Mouse (Mus musculus): ENCODE measurements around the gene Thsd7b. TPM values are rescaled to one million over a fixed set of nuclear protein-coding genes. Genes with fewer than 3 reads are reported as not detected.
"Not testable (repeated sequence)": the region's sequence is repeated elsewhere in the genome, so short reads cannot be mapped to it uniquely, and the experiment has no call there.

The Thsd7b gene
- total RNA-seq, 2 experiments from 2014 or later: 0.07 to 0.28 TPM

- DNase-seq: no peak
Observed at GRCm38 (mm10) chr1:129644252-129644861, 371.3 kb downstream of the Thsd7b start.

- DNase-seq: not testable (repeated sequence)
Observed at GRCm38 (mm10) chr1:129651448-129651847, 378.3 kb downstream of the Thsd7b start.

- DNase-seq: no peak
Observed at GRCm38 (mm10) chr1:129658045-129658444, 384.9 kb downstream of the Thsd7b start.

DNA sequence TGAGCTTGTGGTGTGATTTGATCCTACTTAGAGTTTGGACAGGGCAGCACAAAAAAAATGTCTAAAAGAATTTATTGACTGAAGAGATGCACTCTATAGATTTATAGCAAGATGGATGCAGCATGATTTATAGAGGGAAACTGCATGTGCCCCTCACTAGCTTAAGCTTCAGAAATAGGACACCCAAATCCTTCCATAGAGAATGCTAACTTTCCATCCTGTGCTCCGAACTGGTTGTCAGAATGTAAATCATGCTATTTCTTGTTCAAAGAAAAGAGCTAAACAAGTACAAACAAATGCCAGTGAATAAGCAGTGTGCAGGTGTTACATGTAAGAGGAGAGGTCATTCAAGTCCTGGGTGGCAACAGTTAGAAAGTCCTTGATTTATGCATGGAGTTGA is 402.8 kb downstream of the Thsd7b start:
- DNase-seq: no peak

DNA sequence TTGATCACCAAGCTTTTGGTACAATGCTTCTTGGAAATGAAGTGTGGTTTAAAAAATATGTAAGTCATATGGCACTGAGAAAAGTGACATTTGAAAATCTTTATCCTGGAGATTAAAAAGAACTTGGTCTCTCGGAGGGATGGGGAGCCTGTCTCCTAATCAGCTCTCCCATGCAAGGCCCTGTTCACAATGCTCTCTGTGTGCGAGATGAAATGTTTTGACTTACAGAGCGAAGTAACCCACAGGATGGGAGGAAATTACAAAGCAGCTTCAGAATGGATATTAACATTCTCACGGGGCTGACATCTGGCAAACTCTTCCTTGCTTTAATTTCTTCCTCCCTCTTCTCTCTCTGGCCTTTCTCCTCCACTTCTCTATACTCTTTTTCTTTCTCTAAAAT is 405.7 kb downstream of the Thsd7b start:
- no peak for DNase-seq

DNA sequence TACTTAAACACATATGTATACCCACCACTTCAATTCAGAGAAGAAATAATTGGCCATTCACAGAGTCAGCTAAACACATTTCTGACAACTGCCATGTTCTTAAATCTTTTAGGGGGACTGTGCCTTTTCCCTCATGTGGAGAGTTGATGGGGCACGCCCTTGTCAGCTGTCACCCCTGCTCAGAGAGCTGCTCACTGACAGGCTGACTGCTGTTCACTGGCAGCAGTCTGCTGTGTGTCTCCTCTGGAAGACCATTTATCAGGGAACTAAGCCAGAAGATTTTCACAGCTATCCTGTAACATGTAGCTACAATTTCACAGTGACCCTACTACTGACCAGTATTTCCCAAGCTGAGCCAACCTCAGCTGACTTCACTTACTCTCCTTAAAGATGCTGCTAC is 432.6 kb downstream of the Thsd7b start:
- no peak for DNase-seq

- DNase-seq: no peak
Observed at GRCm38 (mm10) chr1:129712706-129713105, 439.6 kb downstream of the Thsd7b start.

- no peak for DNase-seq
Observed at GRCm38 (mm10) chr1:129713571-129713970, 440.5 kb downstream of the Thsd7b start.

GRCm38 (mm10) chr1:129719592-129719991 is 446.5 kb downstream of the Thsd7b start:
- no peak for DNase-seq

GRCm38 (mm10) chr1:129731991-129732390 is 458.9 kb downstream of the Thsd7b start:
- no peak for DNase-seq

DNA sequence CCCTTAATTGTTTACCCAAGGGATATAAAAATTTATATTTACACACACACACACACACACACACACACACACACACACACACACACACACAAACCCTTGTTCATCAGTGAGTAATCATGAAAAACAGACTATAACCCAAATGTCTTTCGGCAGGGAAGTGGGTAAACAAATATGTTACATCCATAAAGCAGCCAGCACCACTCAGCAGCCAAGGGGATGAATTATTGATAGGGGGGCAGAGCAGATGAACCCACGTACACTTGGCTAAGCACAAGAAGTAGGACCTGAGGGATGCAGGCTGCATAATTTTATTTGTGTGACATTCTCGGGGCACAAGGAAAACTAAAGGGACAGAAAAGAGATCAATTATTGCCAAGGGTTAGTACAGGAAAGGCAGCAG is 474.5 kb downstream of the Thsd7b start:
- DNase-seq: no peak

DNA sequence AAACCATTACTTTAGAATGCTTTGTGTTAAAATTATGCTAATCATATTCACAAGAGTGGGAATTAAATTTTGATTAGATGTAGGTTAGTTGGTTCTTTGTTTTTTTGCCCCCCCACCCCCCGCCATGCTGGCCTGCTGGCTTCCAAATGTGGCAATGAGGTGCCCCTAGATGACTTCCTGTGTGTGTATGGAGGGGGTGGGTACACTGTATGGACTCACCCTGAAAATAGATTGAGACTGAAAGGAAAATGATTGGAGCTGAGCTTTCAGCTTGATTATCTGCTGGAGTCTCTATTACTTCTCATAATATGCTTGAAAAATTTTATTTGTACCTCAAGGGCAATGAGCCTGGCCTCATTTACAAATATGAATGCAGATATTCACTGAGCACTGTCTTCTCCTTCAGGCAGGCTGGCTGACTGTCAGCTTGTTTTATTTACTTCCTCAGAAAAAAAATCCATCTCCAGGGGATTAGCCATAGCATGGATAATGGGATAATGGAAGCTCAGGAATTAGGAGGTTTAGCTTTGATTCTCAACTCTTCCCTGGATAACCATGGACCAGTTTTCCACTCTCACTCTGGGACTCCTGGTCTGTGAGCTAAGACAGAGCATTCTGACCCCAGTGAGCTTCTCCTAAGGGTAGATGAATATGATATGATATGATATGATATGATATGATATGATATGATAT is 483.6 kb downstream of the Thsd7b start:
- no peak for DNase-seq

GRCm38 (mm10) chr1:129759003-129759402 is 485.9 kb downstream of the Thsd7b start:
- no peak for DNase-seq

DNA sequence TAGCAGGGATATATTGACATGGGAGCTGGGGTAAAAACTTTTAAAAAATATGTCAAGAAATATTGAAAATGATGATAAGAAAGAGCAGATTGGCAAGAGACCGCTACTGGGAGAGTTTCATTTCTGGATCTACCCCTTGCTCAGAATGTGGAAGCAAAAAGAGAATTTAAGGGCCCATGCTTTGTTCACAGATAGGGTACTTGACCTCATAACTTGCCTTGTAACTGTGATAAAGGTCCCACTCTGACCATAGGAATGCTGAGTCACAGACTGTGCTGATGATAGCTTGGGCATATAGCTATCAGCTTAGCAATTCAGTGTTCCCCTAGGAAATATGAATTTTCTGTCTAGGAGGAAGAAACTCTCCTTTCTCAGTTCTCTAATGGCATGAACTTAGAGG is 488.1 kb downstream of the Thsd7b start:
- no peak for DNase-seq

- DNase-seq: no peak
Observed at GRCm38 (mm10) chr1:129764748-129765147, 491.6 kb downstream of the Thsd7b start.

DNA sequence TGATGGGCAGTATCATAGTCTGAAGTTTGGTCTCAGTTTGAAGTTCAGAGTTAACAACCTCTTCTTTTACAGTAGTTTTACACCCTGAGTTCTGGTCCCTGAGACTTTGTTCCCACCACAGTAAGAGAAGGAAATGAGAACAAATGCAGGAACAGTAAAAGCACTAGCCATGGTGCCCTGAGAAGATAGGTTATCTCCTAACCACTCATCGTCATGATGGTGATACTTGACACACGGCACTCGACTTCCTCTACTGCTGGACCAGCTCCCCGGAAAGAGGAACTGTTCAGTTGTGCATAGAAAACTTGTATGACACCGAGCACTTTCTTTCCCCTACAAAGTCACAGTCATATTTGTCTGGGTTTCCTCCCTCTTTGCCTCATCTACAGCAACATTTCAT is 504.0 kb downstream of the Thsd7b start:
- no peak for DNase-seq

DNA sequence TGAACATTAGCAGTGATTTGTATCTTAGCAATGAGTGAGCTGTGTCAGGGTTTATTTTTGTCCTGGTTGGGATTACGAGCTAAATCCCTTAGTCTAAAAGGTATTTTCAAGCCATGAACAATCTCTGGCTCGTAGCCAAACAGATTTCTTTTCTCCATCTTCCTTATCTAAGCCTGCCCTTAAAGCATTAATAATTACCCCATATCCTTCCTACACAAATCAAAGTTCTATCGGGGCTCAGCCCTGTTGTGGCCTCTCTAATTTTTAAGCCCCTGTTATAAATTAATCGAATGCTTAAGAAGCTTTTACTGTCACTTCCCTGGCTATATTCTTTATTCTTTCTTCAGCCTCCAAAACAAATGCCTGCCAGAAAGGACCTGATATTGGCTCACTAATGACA is 506.4 kb downstream of the Thsd7b start:
- no peak for DNase-seq

DNA sequence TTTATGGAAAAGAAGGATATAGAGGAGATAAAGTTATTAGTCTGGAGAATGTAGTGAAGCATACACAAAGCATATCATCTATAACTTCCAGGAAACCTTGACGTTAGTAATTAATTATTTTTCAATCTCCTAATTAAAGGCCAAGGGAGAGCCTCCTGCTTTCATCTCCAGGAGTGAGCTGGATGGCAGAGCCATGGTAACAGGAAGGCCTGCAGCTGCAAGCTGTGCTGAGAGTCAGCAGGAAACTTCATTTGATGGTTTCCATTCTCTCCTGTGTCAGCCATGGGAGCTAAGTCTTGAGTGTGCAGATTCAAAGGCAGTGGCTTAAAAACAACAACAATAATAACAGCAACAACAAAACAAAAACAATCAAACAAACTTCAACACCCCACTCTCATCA is 507.5 kb downstream of the Thsd7b start:
- DNase-seq: no peak

DNA sequence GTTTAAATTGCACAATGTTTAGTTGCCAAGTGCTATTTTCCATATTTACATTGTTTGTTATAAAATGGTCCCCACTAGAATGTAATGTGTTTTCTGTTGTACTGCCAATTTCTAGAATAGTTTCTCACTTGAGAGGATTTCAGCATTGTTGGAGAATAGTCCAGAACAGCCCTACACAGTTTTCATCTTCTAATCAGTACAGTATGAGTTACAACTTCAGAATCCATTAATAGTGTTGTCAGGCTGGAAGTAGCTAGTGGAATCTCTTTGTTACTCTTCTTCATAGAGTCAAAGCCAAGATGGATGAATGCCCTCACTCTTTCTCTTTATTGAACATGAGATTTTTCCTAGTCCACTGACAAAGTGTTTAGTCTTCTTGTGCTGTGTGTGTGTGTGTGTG is 525.4 kb downstream of the Thsd7b start:
- no peak for DNase-seq

- no peak for DNase-seq
Observed at GRCm38 (mm10) chr1:129826927-129827326, 553.8 kb downstream of the Thsd7b start.

DNA sequence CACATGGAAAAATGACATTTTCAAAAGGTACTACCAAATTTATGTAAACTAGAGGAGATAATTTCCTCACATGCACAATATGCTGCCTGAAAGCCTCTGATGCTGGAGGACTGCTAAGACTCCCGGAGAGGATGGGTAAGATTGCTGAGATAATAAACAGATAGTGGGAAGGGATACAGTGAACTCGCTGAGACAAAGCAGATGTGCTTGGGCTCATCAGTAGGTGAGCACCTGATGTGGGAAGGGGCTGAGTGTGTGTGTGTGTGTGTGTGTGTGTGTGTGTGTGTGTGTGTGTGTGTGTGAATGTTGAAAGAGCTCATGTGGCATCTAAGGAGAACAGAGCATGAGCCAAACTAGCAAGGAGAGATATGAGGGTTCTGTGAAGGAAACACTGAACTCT is 564.2 kb downstream of the Thsd7b start:
- DNase-seq: no peak

- peak; percentile 20 to 22 for DNase-seq
Observed at GRCm38 (mm10) chr1:129837776-129838175, 564.7 kb downstream of the Thsd7b start.

- DNase-seq: no peak
Observed at GRCm38 (mm10) chr1:129838486-129838885, 565.4 kb downstream of the Thsd7b start.

DNA sequence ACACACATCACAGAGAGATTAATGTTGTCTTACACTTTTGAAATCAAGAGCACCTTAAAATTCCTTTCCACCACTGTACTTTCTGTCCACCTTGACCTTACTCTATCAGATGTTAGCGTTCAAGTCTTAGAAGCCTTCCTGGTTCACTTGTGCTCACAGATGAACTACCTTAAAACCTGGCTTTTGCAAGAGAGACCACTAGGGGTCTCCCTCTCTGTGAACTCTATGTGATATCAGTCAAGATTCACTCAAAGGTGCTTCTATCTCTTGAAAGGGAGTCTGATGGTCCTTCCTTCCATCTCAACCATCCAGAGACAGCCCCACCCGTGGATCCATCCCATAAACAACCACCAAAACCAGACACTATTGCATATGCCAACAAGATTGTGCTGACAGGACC is 570.3 kb downstream of the Thsd7b start:
- peak; percentile 2 to 20 for DNase-seq
